Mouse (Mus musculus) thymus, adult 2 months (tissue): ENCODE measurements around the gene Med25. TPM values are rescaled to one million over a fixed set of nuclear protein-coding genes. Genes with fewer than 3 reads are reported as not detected.

Experiments
- DNase-seq: peaks from one replicate; pipeline ENCODE4 v3.0.0; 2021
- H3K27ac ChIP-seq: fragments of 200-500 bp; 2 replicates; pipeline ENCODE4 v1.5.1; 2012; ENCODE audit warnings: low read length, control low read depth; ENCODE audit not compliant: control insufficient read depth, insufficient read depth
- H3K27me3 ChIP-seq: fragments of 200-500 bp; 2 replicates; pipeline ENCODE4 v1.6.1; 2012; ENCODE audit warnings: mild to moderate bottlenecking, low read length, moderate library complexity, mixed read lengths; ENCODE audit not compliant: control insufficient read depth, insufficient read depth
- H3K36me3 ChIP-seq: fragments of 200-500 bp; 2 replicates; pipeline ENCODE4 v1.6.1; 2012; ENCODE audit warnings: mild to moderate bottlenecking, low read length, moderate library complexity; ENCODE audit not compliant: control insufficient read depth, insufficient read depth
- H3K4me1 ChIP-seq: fragments of 200-500 bp; replicated peaks from 2 replicates; pipeline ENCODE4 v1.6.1; 2012; ENCODE audit warnings: low read length; ENCODE audit not compliant: control insufficient read depth, insufficient read depth
- H3K4me3 ChIP-seq: fragments of 200-500 bp; 2 replicates; pipeline ENCODE4 v1.5.1; 2012; ENCODE audit warnings: mild to moderate bottlenecking, low read length, control low read depth, moderate library complexity; ENCODE audit not compliant: control insufficient read depth, insufficient read depth
- CTCF ChIP-seq: fragments of 200-500 bp; IDR thresholded peaks from 2 replicates; pipeline ENCODE4 v1.5.1; 2012; ENCODE audit warnings: mild to moderate bottlenecking, control low read depth, low read length, moderate library complexity, borderline replicate concordance; ENCODE audit not compliant: control insufficient read depth, poor library complexity, insufficient read depth; ENCODE audit errors: extremely low read depth
- POLR2A ChIP-seq: fragments of 200-500 bp; IDR thresholded peaks from 2 replicates; pipeline ENCODE4 v1.6.1; 2012; ENCODE audit warnings: mild to moderate bottlenecking, low read length, control low read depth, moderate library complexity; ENCODE audit not compliant: control insufficient read depth, poor library complexity, insufficient read depth; ENCODE audit errors: extremely low read depth
- WGBS: fragments of 180-500 bp; shearing (Covaris S2); methylation state at CpG from one replicate; pipeline ENCODE4 v1.1.7; 2018; 5-methylcytosine and 5-hydroxymethylcytosine counted together
- polyA plus RNA-seq: library from polyadenylated mRNA; depleted of rRNA; stranded (reverse); fragments of >200 nt; gene quantifications from 2 replicates; pipeline ENCODE4 v1.2.3, GENCODE M21; 2012

Med25 gene
- polyA plus RNA-seq, 1 experiment: 220 TPM

- no peak overlapping the region for H3K27ac ChIP-seq
- peaks cover 28% of the 10 kb centered on the region for H3K4me1 ChIP-seq
These were observed 1.7 kb upstream of the Med25 start for GRCm38 (mm10) chr7:44894175-44894574.

GRCm38 (mm10) chr7:44893197-44893596 lies 685 bp upstream of the Med25 start:
- Histone ChIP-seq H3K27ac (no peak overlapping the region), H3K4me1 (peaks cover 28% of the 10 kb centered on the region), H3K27me3 (no peaks in the 10 kb centered on the region), H3K36me3 (no peaks in the 10 kb centered on the region), H3K4me3 (no peak overlapping the region)
- WGBS: 77% methylated on average over 8 of the region's 8 CpGs
- TF ChIP-seq POLR2A (no peak), CTCF (no peak)
- DNase-seq: no peak

More at GRCm38 (mm10) chr7:44894175-44894574, 1.7 kb upstream of the Med25 start:
- Histone ChIP-seq H3K4me3 (no peak overlapping the region), H3K27me3 (no peaks in the 10 kb centered on the region), H3K36me3 (no peaks in the 10 kb centered on the region)
- 92% methylated on average over 3 of the region's 3 CpGs for WGBS
- DNase-seq: no peak
- TF ChIP-seq POLR2A (no peak), CTCF (no peak)

GRCm38 (mm10) chr7:44891611-44892010 lies 901 bp downstream of the Med25 start:
- TF ChIP-seq POLR2A: no peak
- TF ChIP-seq CTCF: no peak
- Histone ChIP-seq H3K36me3 (no peaks in the 10 kb centered on the region), H3K4me1 (peaks cover 24% of the 10 kb centered on the region), H3K27me3 (no peaks in the 10 kb centered on the region), H3K27ac (no peak overlapping the region), H3K4me3 (peak overlapping the region; percentile 65)
- DNase-seq: no peak
- WGBS: 33% methylated on average over 6 of the region's 6 CpGs

- Histone ChIP-seq H3K4me1 (peaks cover 18% of the 10 kb centered on the region), H3K27ac (no peak overlapping the region), H3K36me3 (no peaks in the 10 kb centered on the region), H3K4me3 (no peak overlapping the region), H3K27me3 (no peaks in the 10 kb centered on the region)
- DNase-seq: no peak
- TF ChIP-seq CTCF (no peak), POLR2A (no peak)
- 93% methylated on average over 4 of the region's 4 CpGs for WGBS
These were observed 1.8 kb downstream of the Med25 start for GRCm38 (mm10) chr7:44890737-44891136.

- no peaks in the 10 kb centered on the region for H3K36me3 ChIP-seq
- DNase-seq: no peak
- TF ChIP-seq POLR2A (no peak), CTCF (no peak)
- no peak overlapping the region for H3K4me3 ChIP-seq
- peaks cover 17% of the 10 kb centered on the region for H3K4me1 ChIP-seq
- WGBS: 85% methylated on average over 7 of the region's 7 CpGs
- no peaks in the 10 kb centered on the region for H3K27me3 ChIP-seq
- H3K27ac ChIP-seq: no peak overlapping the region
These were observed 2.3 kb downstream of the Med25 start for GRCm38 (mm10) chr7:44890180-44890579.

- WGBS: 95% methylated on average over 13 of the region's 13 CpGs
- H3K36me3 ChIP-seq: peaks cover 13% of the 10 kb centered on the region
- no peaks in the 10 kb centered on the region for H3K27me3 ChIP-seq
- H3K4me1 ChIP-seq: peaks cover 17% of the 10 kb centered on the region
- no peak for TF ChIP-seq CTCF
- TF ChIP-seq POLR2A: no peak
- H3K27ac ChIP-seq: no peak overlapping the region
- DNase-seq: no peak
- H3K4me3 ChIP-seq: no peak overlapping the region
These were observed 4.0 kb downstream of the Med25 start for GRCm38 (mm10) chr7:44888256-44889105.
